Mouse (Mus musculus) spleen, adult 2 months (tissue): Measurements from ENCODE around the gene Spata45.

Experiments
- CTCF ChIP-seq: fragments of 200-500 bp; IDR thresholded peaks from 2 replicates; pipeline ENCODE4 v1.5.1; 2011; ENCODE audit warnings: mild to moderate bottlenecking, inconsistent platforms; ENCODE audit not compliant: insufficient read depth, insufficient read length, insufficient replicate concordance; ENCODE audit errors: extremely low read depth
- POLR2A ChIP-seq: fragments of 200-500 bp; IDR thresholded peaks from 2 replicates; pipeline ENCODE4 v1.6.1; 2011; ENCODE audit warnings: low read depth, low read length, inconsistent platforms

GRCm38 (mm10) chr1:191021016-191021415 is 15.4 kb upstream of the Spata45 start:
- no peak for TF ChIP-seq CTCF
- TF ChIP-seq POLR2A, result no peak
